Mouse (Mus musculus): Measurements from ENCODE around the gene Gpr155.

The Gpr155 gene

DNA sequence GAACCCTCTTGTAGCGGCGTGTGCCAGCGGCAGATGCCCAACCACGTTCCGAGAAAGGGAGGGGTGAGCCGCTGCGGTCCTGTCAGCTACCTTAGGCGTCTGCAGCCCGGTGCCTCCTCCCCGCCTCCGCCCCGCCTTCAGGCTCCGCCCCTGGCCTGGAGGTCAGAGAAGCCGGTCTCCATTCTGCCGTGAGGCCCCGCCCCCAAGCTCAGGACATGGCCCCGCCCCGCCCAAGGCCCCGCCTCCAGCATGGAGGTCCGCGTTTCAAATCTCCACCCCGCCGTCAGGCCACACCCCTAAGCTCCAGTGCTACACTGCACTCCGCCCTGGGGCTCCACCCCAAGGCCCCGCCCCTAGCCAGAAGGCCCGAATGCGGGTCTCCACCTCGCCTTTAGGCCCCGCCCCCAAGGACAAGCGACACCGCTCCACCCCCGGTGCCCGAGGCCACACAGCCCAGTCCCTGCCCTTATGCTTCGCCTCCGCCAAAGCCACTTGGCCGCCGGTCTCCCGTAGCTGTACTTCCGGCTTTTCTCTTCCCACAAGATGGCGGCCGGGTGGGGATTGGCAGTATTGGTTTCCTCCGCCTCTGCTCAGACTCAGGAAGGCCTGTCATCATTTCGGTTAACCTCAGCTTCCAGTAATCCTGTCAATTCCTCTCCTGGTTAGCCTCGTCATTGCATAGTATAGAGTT is at the start of gene Gpr155:
Gpr155 (minus strand) TSS at position 217 of the 691 bp plus-strand sequence.
- peak; percentile 90 for DNase-seq (ENCODE audit: low read depth, low spot score)

DNA sequence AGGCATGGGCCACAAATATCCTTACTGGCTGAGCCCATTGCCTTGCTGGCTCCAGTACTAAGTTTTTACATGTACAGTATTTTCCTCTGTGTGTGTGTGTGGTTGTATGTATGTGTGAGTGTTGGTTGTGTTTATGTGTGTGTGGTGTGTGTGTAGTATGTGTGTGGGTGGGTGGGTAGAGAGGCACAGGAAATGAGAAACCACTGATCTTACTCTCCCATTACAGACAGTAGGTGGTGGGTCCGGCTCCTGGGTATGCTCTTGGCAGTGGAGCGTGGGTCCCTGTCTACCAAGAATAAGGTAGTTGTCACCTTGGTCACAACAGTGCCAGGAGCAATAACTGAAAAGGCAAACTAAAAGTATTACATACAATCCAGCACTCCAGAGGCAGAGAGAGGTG is 49.5 kb upstream of the Gpr155 start:
- no peak for DNase-seq (ENCODE audit: low read depth, low spot score)

DNA sequence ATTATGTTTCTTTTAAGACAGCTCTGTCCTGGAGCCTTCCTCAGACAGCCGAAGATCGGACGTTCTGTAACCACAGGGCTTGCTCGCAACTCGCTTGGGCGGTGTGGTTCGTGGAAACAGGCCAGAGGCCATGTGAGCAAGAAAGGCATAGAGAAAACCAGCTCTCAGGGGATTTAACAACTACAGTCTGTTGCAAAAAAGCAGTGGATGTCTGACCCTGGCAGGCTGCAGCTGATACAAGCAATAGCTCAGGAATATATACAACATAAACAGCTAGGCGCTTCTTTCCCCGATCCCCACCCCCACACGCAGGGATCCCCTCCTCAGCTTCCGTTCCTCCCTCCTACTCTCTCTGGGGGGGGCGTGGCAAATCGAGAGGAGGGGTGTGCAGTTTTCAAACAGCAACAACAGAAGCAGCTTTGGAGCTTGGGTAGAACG is 45.6 kb upstream of the Gpr155 start:
- DNase-seq (ENCODE audit: low read depth, low spot score) = no peak

DNA sequence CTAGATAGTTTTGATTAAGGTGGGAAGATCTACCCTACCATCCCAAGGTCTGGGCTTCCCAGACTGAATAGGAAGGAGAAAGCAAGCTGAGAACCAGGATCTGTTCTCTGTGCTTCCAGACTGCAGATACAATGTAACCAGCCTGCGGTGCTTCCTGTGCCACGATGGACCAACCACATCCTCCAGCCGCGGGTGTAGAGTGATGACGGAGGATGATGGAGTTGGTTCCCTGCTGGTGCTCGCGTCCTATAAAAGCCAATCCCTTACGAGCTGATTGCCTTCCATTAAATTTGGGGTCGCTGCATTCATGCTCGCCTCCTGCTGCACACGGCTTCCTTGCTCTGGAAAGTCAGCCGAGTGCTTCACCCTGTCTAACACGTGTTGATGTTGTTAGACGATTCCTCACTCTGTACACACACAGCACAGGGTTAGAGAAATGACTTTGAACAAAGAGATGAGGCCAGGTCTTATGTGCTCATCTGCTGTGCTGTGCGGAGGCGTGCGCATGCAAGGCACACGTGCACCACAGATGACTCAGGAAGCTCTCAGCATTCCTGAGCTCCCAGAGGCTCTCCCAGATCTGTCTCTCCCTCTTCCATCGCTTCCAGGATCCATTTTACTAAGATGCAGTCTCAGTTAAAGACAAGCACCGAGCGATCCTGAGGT is 42.6 kb upstream of the Gpr155 start:
- DNase-seq (ENCODE audit: low read depth, low spot score) = no peak

DNA sequence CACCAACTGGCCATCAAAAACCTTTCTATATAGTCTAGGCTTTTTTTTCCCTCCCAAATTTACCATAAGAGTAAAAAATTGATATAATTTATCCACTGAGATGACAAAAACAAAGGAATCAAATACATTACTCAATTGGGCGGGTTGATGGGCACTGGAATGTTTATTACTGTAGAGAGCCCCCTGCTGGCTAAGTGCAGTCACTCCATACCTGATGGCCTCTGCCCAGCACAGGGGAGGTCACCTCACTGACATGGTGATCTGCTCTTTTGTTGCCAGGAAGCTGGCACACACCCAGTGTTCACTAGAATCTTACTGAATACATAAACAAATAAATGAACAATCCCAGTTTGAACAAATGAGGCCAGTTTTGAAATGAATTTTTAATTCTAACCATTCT is 40.9 kb upstream of the Gpr155 start:
- DNase-seq (ENCODE audit: low read depth, low spot score) = no peak

DNA sequence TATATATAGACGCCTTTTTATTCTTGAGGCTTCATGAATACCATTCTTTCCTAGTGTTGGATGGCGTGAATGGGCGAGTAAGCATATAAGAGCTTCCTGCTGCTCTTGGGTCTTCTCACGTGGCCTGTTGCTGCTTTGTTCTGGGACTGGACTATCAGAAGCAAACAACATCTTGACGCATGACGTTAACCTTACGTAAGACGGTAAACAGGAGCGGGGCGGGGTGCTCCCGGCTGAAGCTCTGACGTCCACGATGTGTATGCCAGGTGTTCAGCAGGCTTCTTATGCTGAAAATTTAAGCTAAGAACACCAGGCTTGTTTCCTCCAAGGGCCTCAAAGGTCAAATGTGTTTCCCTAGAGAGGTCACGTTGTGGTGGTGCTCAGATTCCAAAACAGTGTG is 39.5 kb upstream of the Gpr155 start:
- no peak for DNase-seq (ENCODE audit: low read depth, low spot score)

DNA sequence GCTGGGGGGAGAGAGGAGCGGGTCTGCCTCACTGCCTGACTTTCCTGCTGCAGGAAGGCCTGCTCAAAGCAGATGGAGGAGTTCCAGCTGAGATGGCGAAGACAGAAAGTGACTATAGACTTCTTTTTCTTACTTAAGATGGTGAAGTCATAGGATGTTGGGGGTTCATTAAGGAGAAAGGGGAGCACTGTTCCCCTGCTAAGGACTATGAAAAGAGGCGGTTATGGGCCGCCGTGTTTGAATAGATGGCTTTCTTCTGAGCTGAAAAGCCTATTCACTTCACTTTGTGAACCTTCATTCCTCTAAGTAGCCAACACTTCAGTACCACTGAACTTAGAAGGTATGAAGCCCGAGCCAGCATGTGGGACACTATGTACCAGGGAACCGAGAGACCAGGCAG is 33.4 kb upstream of the Gpr155 start:
- no peak for DNase-seq (ENCODE audit: low read depth, low spot score)

DNA sequence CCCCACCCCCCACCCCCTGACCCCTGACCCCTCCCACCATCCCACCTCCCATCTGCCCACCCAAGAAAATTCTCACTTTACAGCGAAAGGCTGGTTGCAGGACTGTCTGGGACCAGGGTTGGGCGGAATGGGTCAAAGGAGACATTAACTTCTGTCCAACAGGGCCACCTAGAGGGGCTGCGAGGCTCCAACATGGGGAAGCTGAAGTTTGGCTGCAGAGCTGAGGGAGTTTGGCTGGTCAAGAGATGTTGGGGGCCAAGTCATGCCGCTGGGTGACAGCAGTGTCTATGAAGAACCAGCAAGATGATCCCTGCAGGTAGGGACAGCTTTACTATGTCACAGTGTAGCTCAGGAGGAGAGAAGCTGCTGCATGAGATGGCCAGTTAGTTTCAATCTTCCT is 32.9 kb upstream of the Gpr155 start:
- no peak for DNase-seq (ENCODE audit: low read depth, low spot score)

DNA sequence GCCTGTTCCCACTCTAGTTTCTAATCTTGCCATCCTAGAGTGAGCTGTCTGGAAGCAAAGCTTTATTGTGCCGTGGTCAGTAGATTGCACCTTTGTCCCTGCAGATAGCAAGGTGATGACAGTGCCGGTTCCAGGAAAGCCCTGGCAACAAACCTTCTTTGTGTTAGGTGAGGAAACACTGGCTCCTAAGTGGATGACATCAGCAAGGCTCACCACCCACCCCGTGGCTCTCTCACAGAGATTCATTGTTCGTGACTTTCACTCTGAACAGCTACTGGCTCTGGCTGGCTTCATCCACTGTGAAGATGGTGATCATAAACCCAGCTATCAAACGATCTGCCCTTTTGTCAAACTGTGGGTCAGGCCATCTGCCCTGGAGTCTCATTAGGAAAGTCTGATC is 29.5 kb upstream of the Gpr155 start:
- DNase-seq (ENCODE audit: low read depth, low spot score) = no peak

DNA sequence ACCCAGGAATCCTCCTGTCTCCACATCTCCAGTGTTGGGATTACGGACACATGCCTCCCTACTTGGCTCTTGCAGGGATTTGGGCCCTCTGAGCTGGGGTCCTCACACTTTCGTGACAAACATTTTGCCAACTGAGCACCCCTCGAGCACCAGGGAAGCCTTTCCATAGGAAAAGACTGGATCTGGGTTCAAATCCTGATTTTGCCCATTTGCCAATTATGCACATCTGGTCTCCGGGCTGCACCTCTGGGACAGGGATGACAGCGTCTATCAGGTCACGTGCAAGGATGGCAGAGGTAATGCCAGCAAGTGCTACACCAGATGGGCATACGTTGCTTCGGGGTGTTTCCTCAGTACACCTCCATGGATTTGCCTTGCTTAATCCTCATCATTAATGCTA is 23.7 kb upstream of the Gpr155 start:
- DNase-seq (ENCODE audit: low read depth, low spot score) = no peak

DNA sequence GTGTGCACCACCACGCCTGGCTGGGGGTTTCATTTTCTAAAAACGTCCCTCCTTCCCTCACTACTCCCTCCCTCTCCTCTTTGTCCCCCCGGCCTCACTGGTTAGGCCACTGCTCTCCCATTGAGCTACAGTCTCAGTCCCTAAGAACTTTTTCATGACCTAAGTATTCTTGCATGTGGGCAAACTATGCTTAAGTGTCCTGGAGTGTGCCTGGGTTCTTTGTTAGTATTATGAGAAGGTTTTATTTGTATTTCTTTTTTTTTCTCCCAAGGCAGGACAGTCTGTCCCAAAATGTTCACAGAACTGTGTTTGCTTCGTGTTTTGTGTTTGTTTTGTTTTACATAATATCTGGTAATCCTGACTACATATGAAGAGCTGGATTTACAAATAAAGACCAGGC is 21.3 kb upstream of the Gpr155 start:
- DNase-seq (ENCODE audit: low read depth, low spot score) = no peak

DNA sequence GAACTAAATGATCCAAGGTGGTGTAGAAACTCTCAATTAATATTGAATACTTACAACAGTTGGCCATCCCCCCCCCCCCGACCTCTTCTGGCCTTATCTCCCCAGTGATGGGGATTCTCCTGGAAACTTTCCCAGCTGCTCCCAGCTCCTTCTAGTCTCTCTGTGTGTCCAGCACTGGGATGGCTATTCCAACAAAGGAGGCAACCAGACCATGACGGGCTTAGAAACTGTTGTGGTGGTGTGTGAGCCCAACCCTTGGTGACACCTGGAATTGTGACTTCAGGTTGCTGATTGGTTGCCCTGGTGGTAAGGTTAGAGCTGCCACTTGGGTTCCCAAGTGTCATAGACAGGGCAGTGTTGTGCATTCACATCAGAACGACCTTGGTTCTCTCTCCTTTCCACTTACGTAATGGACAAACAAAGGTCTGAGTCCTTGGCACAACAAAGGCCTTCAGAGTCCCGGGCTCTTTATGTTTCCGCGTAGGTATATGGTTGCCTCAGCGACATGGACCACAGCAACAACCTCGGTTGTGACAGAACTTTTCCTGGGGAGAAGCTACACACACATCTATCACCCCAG is 20.1 kb upstream of the Gpr155 start:
- no peak for DNase-seq (ENCODE audit: low read depth, low spot score)

DNA sequence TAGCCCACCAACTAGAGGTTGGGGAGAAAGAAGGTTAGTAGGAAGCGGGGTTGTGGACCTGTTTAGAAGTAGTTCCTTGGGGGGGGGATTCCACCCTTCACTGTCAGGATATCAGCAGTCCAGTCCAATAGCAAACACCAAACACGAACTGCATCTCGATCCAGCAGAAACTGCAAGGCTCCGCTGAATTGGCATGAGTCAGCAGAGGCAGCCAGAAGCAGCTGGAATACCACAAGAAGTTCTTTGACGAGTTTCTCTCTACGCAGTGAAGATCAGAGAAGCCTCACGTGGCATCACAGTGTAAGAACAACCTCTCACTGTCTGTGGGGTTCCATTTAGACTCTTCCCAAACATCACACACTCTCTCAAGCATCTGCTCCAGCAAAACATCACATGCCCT is 18.6 kb upstream of the Gpr155 start:
- DNase-seq (ENCODE audit: low read depth, low spot score) = no peak

DNA sequence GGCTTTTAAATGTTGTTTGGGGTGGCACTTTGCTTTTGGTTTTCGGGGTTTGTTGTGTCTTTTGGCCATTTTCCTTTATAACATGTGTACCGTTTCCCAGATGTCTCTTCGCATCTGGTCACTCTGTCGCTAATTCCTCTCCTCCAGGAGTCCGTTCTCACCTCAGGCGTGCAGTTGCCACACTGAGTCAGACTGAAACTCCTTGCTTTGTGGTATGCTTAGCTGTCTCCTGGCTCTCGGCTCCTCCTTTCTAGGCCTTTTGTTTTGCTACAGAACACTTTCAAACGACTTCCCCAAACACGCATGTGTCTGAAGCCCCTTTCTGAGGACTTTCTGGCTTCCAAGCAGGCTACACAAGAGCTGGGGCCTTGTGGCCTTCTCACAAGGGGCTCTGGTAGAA is 18.1 kb upstream of the Gpr155 start:
- no peak for DNase-seq (ENCODE audit: low read depth, low spot score)

DNA sequence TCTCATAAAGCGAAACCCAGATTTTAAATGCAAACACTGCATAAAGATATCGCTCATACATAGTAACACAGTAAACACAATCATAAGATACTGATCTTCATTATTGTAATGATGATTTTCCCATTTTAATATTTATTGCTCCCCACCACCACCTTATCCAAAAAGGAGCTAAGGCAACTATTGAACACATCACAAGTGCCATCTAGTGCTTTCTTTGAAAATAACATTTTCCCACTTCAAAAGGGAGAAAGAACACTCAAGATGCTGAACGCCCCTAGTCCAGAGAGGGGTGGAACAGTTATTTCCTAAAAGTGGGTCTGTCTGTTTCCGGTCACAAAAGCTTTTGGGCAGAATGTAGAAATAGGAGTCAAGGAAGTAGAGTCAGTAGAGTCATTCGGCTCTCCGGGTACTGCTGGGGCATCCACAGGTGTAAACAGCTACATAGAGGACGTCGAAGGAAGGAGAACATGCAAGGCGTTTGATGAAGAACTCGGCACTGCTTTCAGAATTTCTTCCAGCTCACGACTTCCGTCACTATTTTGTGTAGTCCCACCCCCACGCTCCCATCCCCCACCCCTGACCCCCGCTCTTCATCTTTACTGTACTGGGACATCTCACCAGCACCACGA is 17.1 kb upstream of the Gpr155 start:
- no peak for DNase-seq (ENCODE audit: low read depth, low spot score)

DNA sequence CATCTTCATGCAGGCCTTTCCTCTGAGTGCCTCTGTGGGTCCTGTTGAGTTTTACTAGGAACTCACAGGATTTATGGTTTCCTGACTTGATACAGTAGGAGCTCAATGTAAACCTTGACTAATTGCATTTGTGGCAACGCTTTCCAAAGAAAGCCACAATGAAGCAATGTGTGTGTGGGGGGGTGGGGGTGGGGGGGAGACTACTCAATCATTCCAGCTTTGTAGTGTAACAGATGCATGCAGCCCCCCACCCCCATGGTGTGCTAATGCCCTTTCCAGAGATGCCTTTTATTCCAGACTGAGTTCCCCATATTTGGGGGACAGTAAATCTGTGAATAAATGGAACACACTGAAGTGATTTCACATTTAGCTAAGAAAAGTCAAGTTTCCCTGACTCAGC is 15.3 kb upstream of the Gpr155 start:
- DNase-seq (ENCODE audit: low read depth, low spot score) = no peak

DNA sequence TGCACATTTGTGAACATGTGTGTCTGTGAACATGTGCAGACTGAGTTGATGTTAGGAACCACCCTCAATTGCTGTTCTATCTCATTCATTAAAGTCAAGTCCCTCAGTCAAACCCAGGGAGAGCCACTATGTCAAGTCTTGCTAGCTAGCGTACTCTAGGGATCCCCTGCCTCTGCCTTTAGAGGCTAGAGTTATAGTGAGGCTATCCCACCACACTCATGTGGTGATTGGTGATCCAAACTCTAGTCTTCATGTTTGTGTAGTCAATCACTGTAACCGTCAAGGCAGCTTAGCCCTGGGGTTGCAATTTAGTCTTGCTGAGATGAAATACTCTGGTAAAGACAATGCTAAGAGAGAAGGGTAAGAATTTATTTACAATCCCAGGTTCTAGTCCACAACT is 11.1 kb upstream of the Gpr155 start:
- DNase-seq (ENCODE audit: low read depth, low spot score) = no peak

DNA sequence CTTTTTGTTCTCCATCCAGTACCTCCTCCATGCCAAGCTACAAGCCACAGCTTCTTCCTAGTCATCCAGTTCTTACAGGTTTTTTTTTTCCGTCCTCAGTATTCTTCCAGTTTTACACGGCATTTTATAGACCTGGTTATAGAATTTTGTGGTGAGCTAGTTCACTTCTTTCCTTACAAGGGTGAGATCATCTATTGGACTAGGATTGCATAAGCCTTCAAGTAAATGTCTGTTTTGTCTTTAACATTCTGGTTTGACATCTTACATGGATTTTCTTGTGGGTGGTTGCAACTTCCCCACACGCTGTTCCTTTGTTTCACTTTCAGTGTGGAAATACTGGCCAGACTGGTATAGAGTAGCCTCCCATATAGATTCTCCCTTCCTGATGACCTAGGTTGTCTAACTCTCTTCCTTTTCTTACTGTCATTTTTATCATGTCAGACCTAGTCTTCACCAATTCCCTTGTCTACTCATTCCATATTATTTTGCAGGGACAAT is 10.5 kb upstream of the Gpr155 start:
- DNase-seq (ENCODE audit: low read depth, low spot score) = no peak

DNA sequence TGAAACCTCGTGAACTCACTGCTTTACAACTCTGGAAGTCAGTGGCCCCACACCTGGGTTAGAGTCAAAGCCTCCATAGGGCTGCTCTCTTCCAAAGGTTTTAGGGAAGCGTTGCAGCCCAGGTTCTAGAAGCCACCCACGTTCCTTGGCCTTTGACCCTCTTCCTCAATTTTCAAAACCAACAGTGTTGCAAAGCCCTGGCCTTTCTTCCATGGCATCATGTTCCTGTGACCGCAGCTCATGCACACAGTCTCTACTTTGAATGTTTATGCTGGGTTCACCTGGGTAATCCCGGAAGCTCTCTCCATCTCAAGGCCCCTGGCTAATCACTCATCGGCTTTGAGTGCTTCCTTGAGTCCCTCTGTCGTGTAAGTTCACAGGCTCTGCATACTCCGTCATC is 9.1 kb upstream of the Gpr155 start:
- DNase-seq (ENCODE audit: low read depth, low spot score) = no peak

DNA sequence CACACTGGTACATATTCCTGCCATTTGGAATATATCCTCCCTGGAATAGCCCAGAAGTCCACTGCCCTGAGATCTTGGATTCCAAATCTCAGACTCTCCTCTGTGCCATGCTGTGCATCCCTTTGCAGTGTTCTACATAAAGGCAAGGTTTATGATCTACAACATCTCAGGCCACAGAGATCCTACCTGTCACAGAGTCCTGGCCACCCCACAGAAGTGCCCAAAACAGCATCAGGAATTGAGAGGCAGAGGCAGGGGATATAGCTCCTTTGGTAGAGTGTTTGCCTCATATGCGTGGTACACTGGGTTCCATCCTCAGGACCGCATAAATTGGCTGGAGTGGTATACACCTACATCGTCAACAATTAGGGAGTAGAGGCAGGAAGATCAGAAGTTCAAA is 8.1 kb upstream of the Gpr155 start:
- no peak for DNase-seq (ENCODE audit: low read depth, low spot score)

DNA sequence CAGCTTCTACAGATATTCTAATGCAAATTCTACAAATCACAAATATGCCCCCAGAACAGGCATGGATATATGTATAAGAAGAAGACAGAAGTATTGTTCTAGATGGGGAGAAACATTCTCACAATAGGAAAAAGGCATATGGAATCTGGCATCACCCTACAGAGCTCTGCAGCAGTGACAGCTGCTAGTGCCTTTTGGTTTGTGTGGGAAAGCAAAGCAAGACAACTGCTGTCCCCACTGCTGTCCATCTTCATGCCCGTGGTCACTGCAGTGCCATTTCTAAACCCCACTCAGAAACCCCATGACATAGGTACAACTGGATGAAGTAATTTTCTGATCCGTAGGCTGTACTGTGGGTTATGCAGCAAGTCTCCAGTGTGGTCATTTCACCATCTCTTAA is 6.4 kb upstream of the Gpr155 start:
- DNase-seq (ENCODE audit: low read depth, low spot score) = no peak

DNA sequence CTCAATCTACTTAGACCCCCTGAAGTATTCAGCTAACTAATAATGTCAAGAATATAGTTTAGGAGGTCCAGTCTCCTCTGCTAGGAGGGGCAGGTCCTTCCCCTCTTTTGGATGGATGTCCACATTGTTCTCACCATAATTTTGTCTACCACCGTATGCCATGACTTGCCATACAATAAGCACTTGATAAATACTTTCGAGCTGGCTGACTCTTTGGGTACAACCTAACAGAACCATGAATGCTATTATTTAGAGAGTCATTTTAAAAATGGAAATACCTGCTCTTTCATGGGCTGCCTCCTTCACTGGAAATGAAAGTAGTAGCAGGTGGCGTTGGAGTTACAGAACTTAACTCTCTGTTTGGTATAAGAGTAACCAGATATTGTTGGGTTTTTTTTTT is 3.6 kb upstream of the Gpr155 start:
- no peak for DNase-seq (ENCODE audit: low read depth, low spot score)

DNA sequence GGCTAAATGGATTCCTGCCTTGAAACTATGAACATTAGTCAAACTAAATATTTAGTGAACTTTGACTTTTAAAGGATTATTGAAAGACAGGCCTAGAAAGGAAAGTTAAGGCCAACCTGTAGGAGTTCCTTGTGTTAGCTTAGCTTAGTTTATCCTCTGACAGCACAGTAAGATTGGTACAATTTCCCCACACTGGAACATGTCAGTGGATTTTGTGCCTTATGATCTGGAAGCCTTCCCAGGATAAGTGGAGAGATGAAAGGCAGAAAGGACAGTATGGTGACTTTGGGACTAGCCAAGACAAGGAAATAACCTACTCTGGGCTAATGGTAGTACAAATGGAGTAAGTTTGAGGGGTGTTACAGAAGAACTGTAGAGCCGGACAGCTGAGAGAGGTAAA is 1.4 kb upstream of the Gpr155 start:
- no peak for DNase-seq (ENCODE audit: low read depth, low spot score)

All from WW6 (cell line).